Mouse (Mus musculus) gastrocnemius, adult 8-10 months (tissue): ENCODE measurements around the gene Adcy4. TPM values are rescaled to one million over a fixed set of nuclear protein-coding genes. Genes with fewer than 3 reads are reported as not detected.
A peak's percentile ranks its signal among the peaks of the same experiment; 100 is the strongest.

Source experiments
- DNase-seq, 2 experiments: peaks; one replicate each; pipeline ENCODE4 v3.0.0; 2022; ENCODE audit warnings: low spot score in 2 of 2
- total RNA-seq, 4 experiments: library from RNA; stranded (reverse); gene quantifications; 2 replicates each; pipeline ENCODE4 v1.2.4; 2022

Gene Adcy4
- total RNA-seq, 4 experiments from 2014 or later = 3.4 to 7.1 (median 3.6) TPM

GRCm38 (mm10) chr14:55760156-55760555 is 23.7 kb downstream of the Adcy4 start:
- peak; percentile 75 to 79 for DNase-seq

- no peak for DNase-seq
Observed at GRCm38 (mm10) chr14:55758363-55758784, 25.5 kb downstream of the Adcy4 start, which contains the start of gene Cideb. Gene Cideb, minus strand, starts transcription at chr14:55758458.

GRCm38 (mm10) chr14:55757566-55757965 is 26.3 kb downstream of the Adcy4 start:
- no peak for DNase-seq

- DNase-seq = no peak
Observed at GRCm38 (mm10) chr14:55747051-55747847, 36.6 kb downstream of the Adcy4 start.

GRCm38 (mm10) chr14:55745861-55746237 is 38.0 kb downstream of the Adcy4 start:
- no peak for DNase-seq

GRCm38 (mm10) chr14:55745180-55745860 is 38.6 kb downstream of the Adcy4 start, which contains the start of the genes Dhrs1 and Nop9:
Gene Dhrs1, minus strand, starts transcription at chr14:55745690.
Gene Nop9, plus strand, starts transcription at chr14:55745693.
- DNase-seq = peak; percentile 74 to 75

GRCm38 (mm10) chr14:55743711-55744110 is 40.2 kb downstream of the Adcy4 start:
- peak; percentile 75 to 77 for DNase-seq

- no peak for DNase-seq
Observed at GRCm38 (mm10) chr14:55737086-55737687, 46.7 kb downstream of the Adcy4 start.

- no peak for DNase-seq
Observed at GRCm38 (mm10) chr14:55735758-55736157, 48.1 kb downstream of the Adcy4 start.

GRCm38 (mm10) chr14:55735334-55735733 is 48.6 kb downstream of the Adcy4 start:
- no peak for DNase-seq

- DNase-seq = no peak
Observed at GRCm38 (mm10) chr14:55734869-55735268, 49.0 kb downstream of the Adcy4 start.

- DNase-seq = no peak
Observed at GRCm38 (mm10) chr14:55733889-55734288, 50.0 kb downstream of the Adcy4 start.

GRCm38 (mm10) chr14:55730531-55731032 is 53.3 kb downstream of the Adcy4 start:
- no peak for DNase-seq

- no peak for DNase-seq
Observed at GRCm38 (mm10) chr14:55730116-55730515, 53.8 kb downstream of the Adcy4 start.

GRCm38 (mm10) chr14:55727889-55728685 is 55.8 kb downstream of the Adcy4 start:
- DNase-seq = no peak

GRCm38 (mm10) chr14:55726261-55726660 is 57.6 kb downstream of the Adcy4 start:
- no peak for DNase-seq

- DNase-seq = peak in 1 of 2 experiments; percentile 5
Observed at GRCm38 (mm10) chr14:55724411-55724871, 59.5 kb downstream of the Adcy4 start.

- DNase-seq = no peak
Observed at GRCm38 (mm10) chr14:55723433-55723832, 60.5 kb downstream of the Adcy4 start.

- no peak for DNase-seq
Observed at GRCm38 (mm10) chr14:55722438-55722945, 61.4 kb downstream of the Adcy4 start.

- peak; percentile 87 to 91 for DNase-seq
Observed at GRCm38 (mm10) chr14:55721700-55722437, 62.0 kb downstream of the Adcy4 start, which contains the start of gene Rabggta. Gene Rabggta, minus strand, starts transcription at chr14:55722263.
